Mouse (Mus musculus): ENCODE measurements around the gene Ptprn2. TPM values are rescaled to one million over a fixed set of nuclear protein-coding genes. Genes with fewer than 3 reads are reported as not detected.

The Ptprn2 gene
- polyA plus RNA-seq, 1 experiment = 0.40 TPM

DNA sequence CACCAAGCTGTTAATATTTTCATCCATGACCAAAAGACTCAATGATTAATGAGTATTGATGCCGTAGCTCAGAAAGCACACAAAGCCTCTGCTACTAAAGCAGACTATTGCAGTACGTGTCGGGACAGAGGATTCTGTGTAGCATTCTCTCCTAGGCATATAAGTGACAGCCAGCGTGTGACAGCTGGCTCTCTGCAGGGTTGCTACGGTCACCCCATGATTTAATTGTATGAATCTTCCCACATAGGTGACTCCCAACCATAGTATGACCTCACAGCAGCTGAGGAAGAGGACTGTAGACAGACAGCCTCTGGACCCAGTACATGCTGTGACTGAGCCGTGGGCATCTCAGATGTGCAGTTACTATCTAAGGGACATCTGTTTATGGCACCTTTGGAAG, 114.5 kb downstream of the Ptprn2 start:
- Histone ChIP-seq H3K4me1 (ENCODE audit: control insufficient read depth, insufficient read depth, low read length) (no peaks in the 10 kb centered on the region; the same call in 1 of the 2 replicates), H3K27me3 (ENCODE audit: control insufficient read depth, insufficient read depth, low read length) (no peaks in the 10 kb centered on the region), H3K36me3 (ENCODE audit: control insufficient read depth, insufficient read depth, low read length) (no peaks in the 10 kb centered on the region), H3K27ac (ENCODE audit: control insufficient read depth, insufficient read depth, low read depth, low read length) (no peak overlapping the region), H3K4me3 (ENCODE audit: control insufficient read depth, low read depth, low read length) (no peak overlapping the region)
- TF ChIP-seq CTCF (IDR thresholded peaks at IDR 0.05; ENCODE audit: control insufficient read depth, insufficient read depth, insufficient replicate concordance, low read depth, low read length) = no peak
- TF ChIP-seq POLR2A (IDR thresholded peaks at IDR 0.05; ENCODE audit: control insufficient read depth, low read depth, low read length) = no peak

- Histone ChIP-seq H3K27me3 (ENCODE audit: control insufficient read depth, insufficient read depth, low read length) (no peaks in the 10 kb centered on the region), H3K36me3 (ENCODE audit: control insufficient read depth, insufficient read depth, low read length) (no peaks in the 10 kb centered on the region), H3K27ac (ENCODE audit: control insufficient read depth, insufficient read depth, low read depth, low read length) (no peak overlapping the region), H3K4me1 (ENCODE audit: control insufficient read depth, insufficient read depth, low read length) (no peaks in the 10 kb centered on the region; the same call in 1 of the 2 replicates), H3K4me3 (ENCODE audit: control insufficient read depth, low read depth, low read length) (no peak overlapping the region)
- TF ChIP-seq CTCF (IDR thresholded peaks at IDR 0.05; ENCODE audit: control insufficient read depth, insufficient read depth, insufficient replicate concordance, low read depth, low read length) (no peak), POLR2A (IDR thresholded peaks at IDR 0.05; ENCODE audit: control insufficient read depth, low read depth, low read length) (no peak)
Observed at GRCm38 (mm10) chr12:116601395-116601794, 115.9 kb downstream of the Ptprn2 start.

GRCm38 (mm10) chr12:116601921-116602320, 116.4 kb downstream of the Ptprn2 start:
- TF ChIP-seq CTCF (IDR thresholded peaks at IDR 0.05; ENCODE audit: control insufficient read depth, insufficient read depth, insufficient replicate concordance, low read depth, low read length) (no peak), POLR2A (IDR thresholded peaks at IDR 0.05; ENCODE audit: control insufficient read depth, low read depth, low read length) (no peak)
- Histone ChIP-seq H3K36me3 (ENCODE audit: control insufficient read depth, insufficient read depth, low read length) (no peaks in the 10 kb centered on the region), H3K4me3 (ENCODE audit: control insufficient read depth, low read depth, low read length) (no peak overlapping the region), H3K27me3 (ENCODE audit: control insufficient read depth, insufficient read depth, low read length) (no peaks in the 10 kb centered on the region), H3K27ac (ENCODE audit: control insufficient read depth, insufficient read depth, low read depth, low read length) (no peak overlapping the region), H3K4me1 (ENCODE audit: control insufficient read depth, insufficient read depth, low read length) (no peaks in the 10 kb centered on the region; the same call in 1 of the 2 replicates)

DNA sequence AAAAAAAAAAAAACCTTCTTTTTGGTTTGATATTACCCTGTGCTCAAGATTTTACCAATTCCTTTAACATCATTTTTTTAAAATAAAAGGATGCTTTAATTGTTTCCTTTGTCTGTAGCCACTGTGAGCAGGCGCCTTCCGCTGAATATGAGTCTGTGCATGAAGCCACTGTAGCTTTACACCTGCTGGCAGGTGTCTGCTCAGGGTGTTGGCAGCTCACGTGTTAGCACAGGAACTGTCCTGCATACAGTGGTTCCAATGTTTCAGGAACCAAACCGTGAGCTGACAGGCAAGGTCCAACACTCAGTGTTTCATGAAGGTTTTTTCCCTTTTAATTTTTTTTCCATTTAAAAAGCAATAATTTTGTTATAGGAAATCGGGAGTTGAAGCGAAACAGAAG, 123.1 kb downstream of the Ptprn2 start:
- Histone ChIP-seq H3K4me1 (ENCODE audit: control insufficient read depth, insufficient read depth, low read length) (no peaks in the 10 kb centered on the region), H3K4me3 (ENCODE audit: control insufficient read depth, low read depth, low read length) (no peak overlapping the region), H3K36me3 (ENCODE audit: control insufficient read depth, insufficient read depth, low read length) (no peaks in the 10 kb centered on the region), H3K27ac (ENCODE audit: control insufficient read depth, insufficient read depth, low read depth, low read length) (no peak overlapping the region), H3K27me3 (ENCODE audit: control insufficient read depth, insufficient read depth, low read length) (no peaks in the 10 kb centered on the region)
- TF ChIP-seq POLR2A (IDR thresholded peaks at IDR 0.05; ENCODE audit: control insufficient read depth, low read depth, low read length) = no peak
- no peak for TF ChIP-seq CTCF (IDR thresholded peaks at IDR 0.05; ENCODE audit: control insufficient read depth, insufficient read depth, insufficient replicate concordance, low read depth, low read length)

GRCm38 (mm10) chr12:116619868-116620267, 134.3 kb downstream of the Ptprn2 start:
- no peaks in the 10 kb centered on the region for H3K27me3 ChIP-seq (ENCODE audit: control insufficient read depth, insufficient read depth, low read length)
- no peaks in the 10 kb centered on the region for H3K36me3 ChIP-seq (ENCODE audit: control insufficient read depth, insufficient read depth, low read length)
- H3K4me3 ChIP-seq (ENCODE audit: control insufficient read depth, low read depth, low read length) = no peak overlapping the region
- peak; percentile 29; the same call in 1 of the 2 replicates for TF ChIP-seq CTCF (IDR thresholded peaks at IDR 0.05; ENCODE audit: control insufficient read depth, insufficient read depth, insufficient replicate concordance, low read depth, low read length)
- no peak for TF ChIP-seq POLR2A (IDR thresholded peaks at IDR 0.05; ENCODE audit: control insufficient read depth, low read depth, low read length)
- no peaks in the 10 kb centered on the region for H3K4me1 ChIP-seq (ENCODE audit: control insufficient read depth, insufficient read depth, low read length)
- no peak overlapping the region for H3K27ac ChIP-seq (ENCODE audit: control insufficient read depth, insufficient read depth, low read depth, low read length)

DNA sequence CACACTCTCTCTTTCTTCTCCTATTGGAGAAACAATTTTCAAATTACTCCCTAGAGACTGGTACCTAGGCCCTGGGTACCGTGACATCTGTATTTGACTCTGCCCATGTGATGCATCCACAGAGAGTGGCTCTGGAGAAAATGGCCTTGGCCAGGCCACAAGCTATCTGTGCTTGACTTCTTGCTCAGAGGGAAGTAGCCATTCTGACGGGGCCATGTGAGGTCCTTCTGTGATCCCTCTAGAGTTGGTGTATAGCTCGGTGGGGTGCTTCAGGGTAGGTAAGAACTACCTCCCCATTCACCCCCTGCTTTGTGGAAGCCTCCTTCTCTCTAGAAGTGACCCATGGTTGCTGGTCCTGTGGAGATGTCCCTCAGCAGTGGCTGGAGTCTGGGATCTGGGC, 134.8 kb downstream of the Ptprn2 start:
- no peaks in the 10 kb centered on the region for H3K4me1 ChIP-seq (ENCODE audit: control insufficient read depth, insufficient read depth, low read length)
- H3K27ac ChIP-seq (ENCODE audit: control insufficient read depth, insufficient read depth, low read depth, low read length) = no peak overlapping the region
- no peaks in the 10 kb centered on the region for H3K36me3 ChIP-seq (ENCODE audit: control insufficient read depth, insufficient read depth, low read length)
- H3K27me3 ChIP-seq (ENCODE audit: control insufficient read depth, insufficient read depth, low read length) = no peaks in the 10 kb centered on the region
- no peak overlapping the region for H3K4me3 ChIP-seq (ENCODE audit: control insufficient read depth, low read depth, low read length)
- TF ChIP-seq POLR2A (IDR thresholded peaks at IDR 0.05; ENCODE audit: control insufficient read depth, low read depth, low read length) (no peak), CTCF (IDR thresholded peaks at IDR 0.05; ENCODE audit: control insufficient read depth, insufficient read depth, insufficient replicate concordance, low read depth, low read length) (no peak)

DNA sequence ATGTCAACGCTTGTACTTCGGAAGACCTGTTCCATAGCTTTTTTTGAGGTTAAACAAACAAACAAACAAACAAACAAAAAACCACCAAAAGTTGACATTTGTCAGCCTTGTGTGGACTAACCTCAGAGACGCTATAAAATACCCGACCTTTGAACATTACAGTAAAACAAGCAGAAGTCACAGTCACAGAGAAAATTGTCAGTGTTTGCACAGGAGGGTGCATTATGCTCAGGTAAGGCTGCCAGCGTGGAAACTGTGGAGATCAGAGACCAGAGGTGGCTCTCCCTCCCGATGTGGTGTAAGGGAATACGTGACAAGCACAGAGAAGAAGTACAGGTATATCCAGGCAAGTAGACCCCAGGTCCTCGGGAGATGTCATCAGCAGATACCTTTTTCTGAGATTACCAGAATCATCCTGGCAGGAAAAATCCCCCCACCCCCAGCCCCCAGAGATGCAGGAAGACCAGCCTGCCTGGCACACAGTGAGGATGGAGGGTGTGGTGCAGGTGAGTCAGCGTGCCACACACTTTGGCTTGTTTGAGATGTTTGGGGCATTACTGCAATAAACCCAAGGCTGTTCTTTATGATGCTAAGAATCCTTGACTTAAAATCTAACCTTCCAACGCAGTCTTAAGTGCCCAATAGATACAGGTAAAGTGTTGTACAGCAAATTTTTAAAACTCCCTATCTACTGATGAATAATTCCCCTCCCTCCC, 136.0 kb downstream of the Ptprn2 start:
- Histone ChIP-seq H3K36me3 (ENCODE audit: control insufficient read depth, insufficient read depth, low read length) (no peaks in the 10 kb centered on the region), H3K27ac (ENCODE audit: control insufficient read depth, insufficient read depth, low read depth, low read length) (no peak overlapping the region), H3K4me3 (ENCODE audit: control insufficient read depth, low read depth, low read length) (no peak overlapping the region), H3K27me3 (ENCODE audit: control insufficient read depth, insufficient read depth, low read length) (no peaks in the 10 kb centered on the region), H3K4me1 (ENCODE audit: control insufficient read depth, insufficient read depth, low read length) (no peaks in the 10 kb centered on the region)
- TF ChIP-seq POLR2A (IDR thresholded peaks at IDR 0.05; ENCODE audit: control insufficient read depth, low read depth, low read length) = no peak
- no peak for TF ChIP-seq CTCF (IDR thresholded peaks at IDR 0.05; ENCODE audit: control insufficient read depth, insufficient read depth, insufficient replicate concordance, low read depth, low read length)
